Mouse (Mus musculus): ENCODE measurements around the gene Tmem54. TPM values are rescaled to one million over a fixed set of nuclear protein-coding genes. Genes with fewer than 3 reads are reported as not detected.

The Tmem54 gene
- total RNA-seq, 1 experiment: 10.0 TPM

GRCm38 (mm10) chr4:129113083-129113988, 8.0 kb downstream of the Tmem54 start:
- Histone ChIP-seq H3K4me1 (ENCODE audit: control insufficient read depth in 2 of 2, insufficient read depth in 2 of 2, low read length in 2 of 2, poor library complexity in 1 of 2) (peaks cover 4 to 10% of the 10 kb centered on the region in 2 experiments), H3K27ac (ENCODE audit: insufficient read depth, low read depth, low read length, poor library complexity, severe bottlenecking) (no peak overlapping the region), H3K4me3 (ENCODE audit: insufficient read depth in 1 of 2, low read depth in 1 of 2, low read length in 2 of 2, poor library complexity in 1 of 2, severe bottlenecking in 1 of 2) (0 out of 4 replicates have a peak overlapping the region, but pooled peaks of 1 of the 2 experiments have one; percentile 4), H3K9me3 (ENCODE audit: control insufficient read depth, insufficient read depth, low read depth, low read length) (no peaks in the 10 kb centered on the region), H3K36me3 (ENCODE audit: control insufficient read depth, insufficient read depth, low read length, poor library complexity, severe bottlenecking) (no peaks in the 10 kb centered on the region), H3K9ac (ENCODE audit: insufficient read depth, low read depth, low read length, poor library complexity, severe bottlenecking) (peak overlapping the region; percentile 9; the same call in 1 of the 2 replicates)
- peak; percentile 96 for DNase-seq (ENCODE audit: low read depth, low spot score)
- in situ Hi-C loops (cut with MboI; ENCODE audit: low sequenced_read_pairs in 2 of 2, unreplicated experiment in 2 of 2): no loop called here
- TF ChIP-seq MAFK (IDR thresholded peaks at IDR 0.05; ENCODE audit: insufficient read depth, low read depth, low read length) (no peak), ZNF384 (IDR thresholded peaks at IDR 0.05; ENCODE audit: low read depth, low read length) (peak; percentile 8; the same call in 1 of the 2 replicates), HCFC1 (IDR thresholded peaks at IDR 0.05; ENCODE audit: borderline replicate concordance, insufficient read depth, low read length) (peak; percentile 77; the same call in 1 of the 2 replicates), ZC3H11A (IDR thresholded peaks at IDR 0.05; ENCODE audit: borderline replicate concordance, low read depth, low read length) (peak; percentile 67; the same call in 1 of the 2 replicates)

- Histone ChIP-seq H3K36me3 (ENCODE audit: control insufficient read depth, insufficient read depth, low read length, poor library complexity, severe bottlenecking) (no peaks in the 10 kb centered on the region), H3K27ac (ENCODE audit: insufficient read depth, low read depth, low read length, poor library complexity, severe bottlenecking) (no peak overlapping the region), H3K4me3 (ENCODE audit: insufficient read depth in 1 of 2, low read depth in 1 of 2, low read length in 2 of 2, poor library complexity in 1 of 2, severe bottlenecking in 1 of 2) (no peak overlapping the region), H3K4me1 (ENCODE audit: control insufficient read depth in 2 of 2, insufficient read depth in 2 of 2, low read length in 2 of 2, poor library complexity in 1 of 2) (peaks cover 4 to 15% of the 10 kb centered on the region in 2 experiments), H3K9me3 (ENCODE audit: control insufficient read depth, insufficient read depth, low read depth, low read length) (no peaks in the 10 kb centered on the region), H3K9ac (ENCODE audit: insufficient read depth, low read depth, low read length, poor library complexity, severe bottlenecking) (no peak overlapping the region)
- DNase-seq (ENCODE audit: low read depth, low spot score): no peak
- in situ Hi-C loops (cut with MboI; ENCODE audit: low sequenced_read_pairs in 2 of 2, unreplicated experiment in 2 of 2): no loop called here
- TF ChIP-seq MAFK (IDR thresholded peaks at IDR 0.05; ENCODE audit: insufficient read depth, low read depth, low read length): no peak
- TF ChIP-seq HCFC1 (IDR thresholded peaks at IDR 0.05; ENCODE audit: borderline replicate concordance, insufficient read depth, low read length): no peak
These were observed 11.4 kb downstream of the Tmem54 start for GRCm38 (mm10) chr4:129116703-129117102.

DNA sequence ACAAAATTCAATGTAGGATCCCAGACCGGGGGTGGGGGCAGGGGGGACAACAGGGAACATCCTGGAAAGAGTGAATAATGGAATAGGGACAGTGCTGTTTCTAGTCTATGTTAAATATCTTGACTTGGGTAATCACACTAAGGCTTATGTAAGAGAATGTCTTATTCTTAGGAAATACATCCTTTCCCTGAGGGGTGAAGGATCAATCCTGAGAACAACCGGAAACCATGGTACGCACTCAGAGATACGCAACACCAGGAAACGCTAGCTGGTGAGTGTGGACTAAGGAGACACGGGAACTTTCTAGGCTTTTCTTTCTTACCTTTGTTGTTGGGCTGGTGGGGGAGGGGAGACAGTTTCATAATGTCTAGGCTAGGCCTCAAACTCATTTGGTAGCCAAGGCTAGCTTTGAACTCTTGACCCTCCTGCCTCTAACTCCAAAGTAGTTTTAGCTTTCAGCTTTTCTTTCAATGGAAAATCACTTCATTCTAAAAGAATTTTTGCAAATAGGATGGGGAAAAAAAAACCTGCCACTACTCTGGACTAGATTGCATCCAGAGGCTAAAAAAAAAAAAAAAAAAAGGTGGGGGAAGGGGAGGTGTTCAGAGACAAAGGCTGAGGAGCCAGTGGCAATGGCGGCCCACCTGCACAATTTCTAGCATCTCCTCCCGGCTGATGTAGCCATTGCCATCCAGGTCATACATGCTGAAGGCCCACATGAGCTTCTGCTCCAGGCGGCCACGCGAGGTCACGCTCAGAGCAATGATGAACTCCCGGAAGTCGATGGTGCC, 12.6 kb downstream of the Tmem54 start:
- H3K36me3 ChIP-seq (ENCODE audit: control insufficient read depth, insufficient read depth, low read length, poor library complexity, severe bottlenecking): no peaks in the 10 kb centered on the region
- TF ChIP-seq CHD2 (IDR thresholded peaks at IDR 0.05; ENCODE audit: low read depth, low read length) (no peak), ZC3H11A (IDR thresholded peaks at IDR 0.05; ENCODE audit: borderline replicate concordance, low read depth, low read length) (no peak), ZNF384 (IDR thresholded peaks at IDR 0.05; ENCODE audit: low read depth, low read length) (peak; percentile 78)
- in situ Hi-C loops (cut with MboI; ENCODE audit: low sequenced_read_pairs in 2 of 2, unreplicated experiment in 2 of 2): no loop called here
- peaks cover 4 to 15% of the 10 kb centered on the region in 2 experiments for H3K4me1 ChIP-seq (ENCODE audit: control insufficient read depth in 2 of 2, insufficient read depth in 2 of 2, low read length in 2 of 2, poor library complexity in 1 of 2)
- DNase-seq (ENCODE audit: low read depth, low spot score): no peak
- no peak overlapping the region for H3K9ac ChIP-seq (ENCODE audit: insufficient read depth, low read depth, low read length, poor library complexity, severe bottlenecking)
- peak overlapping the region; percentile 36 to 41; a peak in 1 of 4 replicates for H3K4me3 ChIP-seq (ENCODE audit: insufficient read depth in 1 of 2, low read depth in 1 of 2, low read length in 2 of 2, poor library complexity in 1 of 2, severe bottlenecking in 1 of 2)
- H3K27ac ChIP-seq (ENCODE audit: insufficient read depth, low read depth, low read length, poor library complexity, severe bottlenecking): no peak overlapping the region
- no peaks in the 10 kb centered on the region for H3K9me3 ChIP-seq (ENCODE audit: control insufficient read depth, insufficient read depth, low read depth, low read length)

DNA sequence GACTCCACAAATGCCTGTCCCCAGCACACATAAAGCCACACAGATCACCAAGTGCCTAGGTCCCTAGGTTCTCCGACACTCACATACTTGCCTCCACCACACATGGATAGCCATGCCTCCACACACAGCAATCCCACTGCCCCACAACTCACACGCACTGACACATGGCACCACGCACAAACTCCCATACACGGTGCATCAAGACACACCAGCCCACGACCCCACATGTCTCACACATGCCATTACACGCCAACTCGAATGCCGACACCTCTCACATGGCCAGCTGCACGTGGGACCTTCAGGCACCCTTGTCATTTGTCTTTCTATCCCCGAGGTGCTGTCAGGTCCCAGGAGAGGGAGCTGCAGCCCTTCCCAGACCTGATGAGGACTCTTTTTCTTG, 14.4 kb downstream of the Tmem54 start:
- Histone ChIP-seq H3K4me1 (ENCODE audit: control insufficient read depth in 2 of 2, insufficient read depth in 2 of 2, low read length in 2 of 2, poor library complexity in 1 of 2) (peaks cover 0 to 9% of the 10 kb centered on the region in 2 experiments; a peak in 2 of 4 replicates), H3K27ac (ENCODE audit: insufficient read depth, low read depth, low read length, poor library complexity, severe bottlenecking) (no peak overlapping the region), H3K9me3 (ENCODE audit: control insufficient read depth, insufficient read depth, low read depth, low read length) (no peaks in the 10 kb centered on the region), H3K4me3 (ENCODE audit: insufficient read depth in 1 of 2, low read depth in 1 of 2, low read length in 2 of 2, poor library complexity in 1 of 2, severe bottlenecking in 1 of 2) (no peak overlapping the region), H3K36me3 (ENCODE audit: control insufficient read depth, insufficient read depth, low read length, poor library complexity, severe bottlenecking) (no peaks in the 10 kb centered on the region), H3K9ac (ENCODE audit: insufficient read depth, low read depth, low read length, poor library complexity, severe bottlenecking) (no peak overlapping the region)
- no peak for TF ChIP-seq CHD2 (IDR thresholded peaks at IDR 0.05; ENCODE audit: low read depth, low read length)
- TF ChIP-seq ZC3H11A (IDR thresholded peaks at IDR 0.05; ENCODE audit: borderline replicate concordance, low read depth, low read length): no peak
- no peak for TF ChIP-seq ZNF384 (IDR thresholded peaks at IDR 0.05; ENCODE audit: low read depth, low read length)
- TF ChIP-seq MAFK (IDR thresholded peaks at IDR 0.05; ENCODE audit: insufficient read depth, low read depth, low read length): no peak
- no peak for TF ChIP-seq HCFC1 (IDR thresholded peaks at IDR 0.05; ENCODE audit: borderline replicate concordance, insufficient read depth, low read length)
- no peak for DNase-seq (ENCODE audit: low read depth, low spot score)
- in situ Hi-C loops (cut with MboI; ENCODE audit: low sequenced_read_pairs in 2 of 2, unreplicated experiment in 2 of 2): no loop called here
